Mouse (Mus musculus): ENCODE results near the gene Tsacc.
"Not testable (repeated sequence)": the region's sequence is repeated elsewhere in the genome, so short reads cannot be mapped to it uniquely, and the experiment has no call there.

Gene Tsacc

DNA sequence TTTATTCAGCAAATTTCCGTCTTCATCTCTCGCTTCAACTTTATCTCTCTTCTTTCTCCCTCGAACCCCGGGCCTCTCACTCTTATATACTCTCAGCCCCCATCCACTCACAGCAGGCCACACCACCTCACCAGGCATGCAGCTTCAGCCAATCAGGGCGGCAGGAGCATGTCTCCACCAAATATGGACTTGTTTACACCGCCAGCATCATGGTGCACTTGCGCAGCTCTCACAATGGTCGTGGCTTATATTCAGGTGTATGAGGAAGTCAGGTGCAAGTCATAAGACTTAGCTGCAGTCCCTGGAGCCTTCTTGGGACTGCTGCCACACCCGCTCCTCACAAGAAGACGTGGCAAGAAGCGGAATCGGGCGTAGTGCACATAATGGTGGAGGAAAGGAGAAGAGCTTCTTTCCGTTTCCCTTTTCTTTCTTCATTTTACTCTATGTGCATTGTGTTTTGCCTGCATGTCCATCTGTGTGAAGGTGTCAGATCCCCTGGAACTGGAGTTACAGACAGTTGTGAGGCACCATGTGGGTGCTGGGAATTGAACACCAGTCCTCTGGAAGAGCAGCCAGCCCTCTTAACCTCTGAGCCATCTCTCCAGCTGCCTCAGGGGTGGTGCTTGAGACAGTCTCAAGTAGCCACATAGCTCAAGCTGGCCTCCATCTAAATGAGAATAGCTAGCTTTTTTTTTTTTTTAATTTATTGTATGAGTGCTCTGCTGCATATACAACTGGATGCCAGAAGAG lies 11.8 kb downstream of the Tsacc start:
- in situ Hi-C loops (cut with MboI): not testable (repeated sequence)

DNA sequence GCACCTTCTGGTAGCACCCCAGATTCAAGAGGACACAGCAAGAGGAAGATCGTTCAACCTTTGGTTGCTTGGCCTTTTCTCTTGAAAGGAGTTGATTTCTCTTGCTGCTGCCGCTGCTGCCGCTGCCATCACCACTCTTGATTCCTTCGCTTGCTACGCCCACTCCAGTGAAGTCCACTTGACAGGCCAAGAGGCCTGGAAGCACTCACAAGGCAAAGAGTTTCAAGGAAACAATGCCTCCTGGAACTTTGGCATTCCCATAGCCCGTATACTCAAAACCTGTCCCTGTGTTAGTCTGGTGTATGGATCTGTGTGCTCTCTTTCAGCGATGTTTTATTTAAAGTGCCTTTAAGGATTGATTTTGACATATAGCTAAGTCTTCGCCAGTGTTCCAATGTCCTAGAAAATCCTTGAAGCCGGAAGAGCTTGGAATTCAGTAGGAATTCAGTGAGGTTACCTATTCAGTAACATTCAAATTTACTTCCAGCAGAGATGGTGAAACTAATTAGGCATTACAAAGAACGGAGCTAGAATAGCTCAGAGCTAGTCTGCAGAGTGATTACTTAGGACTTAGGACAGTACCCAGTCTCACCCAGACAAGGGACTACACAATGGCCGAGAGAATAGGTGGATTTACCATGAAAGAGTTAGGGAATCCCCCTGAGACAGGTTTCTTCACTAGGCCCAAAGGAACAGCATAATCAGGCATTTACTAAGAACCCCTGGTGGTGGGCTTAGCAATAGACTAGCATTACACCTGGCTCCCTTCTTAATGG lies 15.5 kb downstream of the Tsacc start:
- in situ Hi-C loops (cut with MboI): not testable (repeated sequence)

DNA sequence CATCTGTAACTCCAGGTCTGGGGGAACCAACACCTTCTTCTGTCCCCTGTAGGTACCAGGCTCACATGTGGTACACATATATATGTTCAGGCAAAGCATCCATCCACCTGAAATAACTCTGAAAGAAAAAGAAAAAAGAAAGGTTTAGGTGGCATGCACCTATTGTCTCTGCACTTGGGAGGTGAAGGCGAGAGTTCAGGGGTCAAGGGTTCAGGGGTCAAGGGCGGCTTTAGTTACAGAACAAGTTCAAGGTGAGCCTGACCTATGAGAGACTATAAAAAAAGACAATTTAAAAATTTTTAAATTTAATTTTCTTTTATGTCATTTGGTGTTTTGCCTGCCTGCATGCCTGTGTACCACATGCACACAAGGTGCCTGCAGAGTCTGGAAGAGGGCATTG lies 16.8 kb downstream of the Tsacc start:
- in situ Hi-C loops (cut with MboI): no loop called here

DNA sequence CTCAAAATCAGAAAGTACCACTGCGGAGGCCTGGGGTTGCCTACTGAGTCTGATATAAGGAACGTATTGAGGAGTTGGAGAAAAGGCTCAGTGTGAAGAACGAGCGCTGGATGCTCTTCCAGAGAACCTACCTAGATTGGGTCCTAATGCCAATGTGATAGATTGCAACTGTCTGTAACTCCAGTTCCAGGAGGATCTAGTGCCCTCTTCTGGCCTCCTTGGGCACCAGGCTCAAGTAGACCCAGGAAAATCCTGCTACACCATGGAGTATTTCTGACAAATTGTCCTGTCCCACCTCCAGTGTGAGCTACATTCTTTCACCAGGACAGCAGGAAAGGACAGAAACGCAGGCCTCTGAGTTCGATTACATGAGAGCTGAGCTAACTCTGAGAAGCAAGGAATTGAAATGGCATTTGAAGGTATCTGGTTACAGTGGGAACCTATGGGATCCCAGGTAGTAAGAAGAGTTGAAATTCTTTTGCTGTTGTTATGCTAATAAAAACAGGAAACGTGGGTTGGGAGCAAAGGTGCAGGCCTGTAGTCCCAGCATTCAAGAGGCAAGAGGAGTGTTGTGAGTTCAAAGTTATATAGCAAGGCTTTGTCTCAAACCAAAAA lies 20.2 kb downstream of the Tsacc start:
- in situ Hi-C loops (cut with MboI): no loop called here

DNA sequence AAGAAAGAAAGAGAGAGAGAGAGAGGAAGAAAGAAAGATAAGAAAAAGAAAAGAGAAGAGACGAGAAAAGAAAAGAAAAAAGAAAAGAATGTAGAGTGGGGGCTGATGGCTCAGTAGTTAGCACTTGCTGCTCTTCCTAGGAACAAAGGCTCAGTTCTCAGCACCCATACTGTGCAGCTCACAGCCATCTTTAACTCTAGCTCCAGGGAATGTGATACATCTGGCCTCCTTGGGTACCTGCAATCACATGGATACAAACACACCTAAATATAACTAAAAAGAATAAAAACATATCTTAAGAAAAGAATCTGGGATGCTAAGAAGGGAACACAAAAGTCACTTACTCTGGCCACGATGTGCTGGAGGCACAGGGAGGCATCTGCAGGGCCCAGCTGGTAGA lies 20.7 kb downstream of the Tsacc start:
- in situ Hi-C loops (cut with MboI): no loop called here

DNA sequence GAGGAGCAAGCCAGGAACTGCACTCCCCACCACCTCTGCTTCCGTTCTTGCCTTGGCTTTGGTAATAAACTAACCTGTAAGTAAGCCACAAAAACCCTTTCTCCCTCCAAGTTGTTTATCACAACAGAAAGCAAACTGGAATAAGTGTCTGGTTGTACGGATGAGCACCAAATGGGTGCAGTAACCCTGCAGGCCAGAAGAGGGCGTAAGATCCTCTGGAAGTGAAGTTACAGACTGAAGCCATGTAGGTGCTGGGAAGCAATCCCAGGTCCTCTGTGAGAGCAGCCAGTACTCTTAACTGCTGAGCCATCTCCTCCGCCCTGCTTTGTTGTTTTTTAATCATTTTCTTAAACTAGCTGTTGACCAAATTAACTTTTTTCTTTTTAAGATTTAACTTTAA lies 22.8 kb downstream of the Tsacc start:
- in situ Hi-C loops (cut with MboI): no loop called here

DNA sequence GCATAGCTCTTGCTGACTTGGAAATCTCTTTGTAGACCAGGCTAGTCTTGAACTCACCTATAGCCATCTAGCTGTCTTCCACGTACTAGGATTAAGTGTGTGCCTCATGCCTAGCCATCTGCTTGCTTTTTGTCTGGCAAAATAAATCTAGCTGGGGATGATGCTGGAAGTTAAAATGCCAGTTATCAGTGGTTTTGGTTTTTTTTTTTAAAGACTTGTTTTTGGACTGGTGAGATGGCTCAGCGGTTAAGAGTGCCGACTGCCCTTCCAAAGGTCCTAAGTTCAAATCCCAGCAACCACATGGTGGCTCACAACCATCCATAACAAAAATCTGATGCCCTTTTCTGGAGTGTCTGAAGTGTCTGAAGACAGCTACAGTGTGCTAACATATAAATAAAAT lies 24.9 kb downstream of the Tsacc start:
- in situ Hi-C loops (cut with MboI): no loop called here

DNA sequence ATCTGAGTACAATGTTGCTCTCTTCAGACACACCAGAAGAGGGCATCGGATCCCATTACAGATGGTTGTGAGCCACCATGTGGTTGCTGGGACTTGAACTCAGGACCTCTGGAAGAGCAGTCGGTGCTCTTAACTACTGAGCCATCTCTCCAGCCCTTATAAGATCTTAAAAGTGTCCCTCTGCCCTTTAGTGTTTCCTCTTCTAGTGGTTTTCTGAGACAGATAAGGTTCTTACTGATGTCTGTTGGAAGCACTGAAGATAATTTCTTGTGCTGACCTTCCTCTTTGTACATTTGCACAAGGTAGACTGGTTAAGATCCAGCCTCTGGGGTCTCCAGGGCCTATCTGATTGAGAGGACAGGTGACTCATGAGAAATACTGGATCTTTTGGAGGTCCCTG lies 25.5 kb downstream of the Tsacc start:
- in situ Hi-C loops (cut with MboI): not testable (repeated sequence)

DNA sequence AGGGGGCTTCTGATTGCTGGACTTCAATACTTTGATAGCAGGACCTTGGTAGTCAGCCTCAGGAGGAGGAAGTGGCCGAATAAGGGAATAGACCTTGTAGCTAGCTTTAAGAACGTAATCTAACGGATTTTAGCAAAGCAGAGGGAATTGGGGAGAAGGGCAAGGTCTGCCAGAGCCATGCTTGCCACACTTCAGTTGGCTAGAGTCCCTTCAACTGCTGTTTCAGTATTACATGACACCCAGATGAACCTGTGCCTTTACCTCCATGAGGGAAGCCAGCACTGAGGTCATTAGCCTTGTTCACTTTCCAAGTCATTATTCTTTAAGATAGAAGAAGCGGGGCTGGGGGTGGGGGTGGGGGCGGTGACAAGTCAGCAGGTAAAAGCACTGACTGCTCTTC lies 27.8 kb downstream of the Tsacc start:
- in situ Hi-C loops (cut with MboI): no loop called here

DNA sequence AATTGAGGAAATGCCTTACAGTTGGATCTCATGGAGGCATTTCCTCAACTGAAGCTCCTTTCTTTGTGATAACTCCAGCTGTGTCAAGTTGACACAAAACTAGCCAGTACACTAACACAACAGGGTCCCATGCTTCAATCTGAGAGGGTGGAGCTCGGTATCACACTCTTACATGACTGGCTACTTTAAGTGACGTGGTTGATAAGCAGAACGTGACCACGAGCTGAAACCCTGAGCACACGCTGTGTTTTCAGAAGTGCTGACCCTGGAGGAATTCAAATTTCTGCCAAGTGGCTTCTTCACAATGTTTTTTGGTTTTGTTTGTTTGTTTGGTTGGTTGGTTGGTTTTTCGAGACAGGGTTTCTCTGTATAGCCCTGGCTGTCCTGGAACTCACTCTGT lies 28.8 kb downstream of the Tsacc start:
- in situ Hi-C loops (cut with MboI): not testable (repeated sequence)

DNA sequence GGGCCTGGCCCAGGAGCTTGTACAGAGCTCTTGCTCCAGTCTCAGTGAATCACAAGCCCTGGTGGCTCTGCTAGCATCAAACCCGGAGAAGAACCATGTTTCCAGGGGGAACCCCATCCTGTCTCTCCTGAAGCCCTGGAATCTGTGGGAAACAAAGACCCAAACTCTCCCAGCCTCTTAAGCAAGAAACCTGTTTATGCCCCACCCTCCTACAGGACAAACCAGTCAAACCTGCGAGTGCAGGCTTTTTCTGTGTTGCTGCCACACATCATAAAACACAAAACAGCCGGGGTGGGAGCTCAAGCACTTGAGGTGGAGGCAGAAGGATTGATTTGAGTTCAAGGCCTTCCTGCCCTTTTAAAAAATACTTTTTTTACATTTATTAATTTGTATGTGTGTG lies 34.5 kb downstream of the Tsacc start:
- in situ Hi-C loops (cut with MboI): no loop called here

DNA sequence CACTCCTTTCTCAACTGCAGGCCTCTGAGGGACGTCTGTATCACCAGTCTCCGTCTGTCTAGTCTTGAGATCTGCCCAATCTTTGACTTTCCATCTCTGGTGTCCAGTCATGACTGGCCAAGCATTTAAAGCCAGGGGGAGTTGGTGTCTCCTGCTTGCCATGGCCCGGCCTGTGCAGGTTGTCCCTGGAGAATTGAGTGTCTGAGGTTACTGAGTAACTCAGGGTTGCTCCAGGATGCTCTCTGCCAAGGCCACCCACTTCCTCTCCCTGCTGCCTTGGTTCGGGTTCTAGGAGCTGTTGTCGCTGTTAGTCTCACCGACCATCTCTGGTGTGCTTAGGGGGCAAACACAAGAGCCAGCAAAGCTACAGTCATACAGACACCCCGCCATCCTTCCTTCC lies 40.4 kb downstream of the Tsacc start:
- in situ Hi-C loops (cut with MboI): no loop called here

DNA sequence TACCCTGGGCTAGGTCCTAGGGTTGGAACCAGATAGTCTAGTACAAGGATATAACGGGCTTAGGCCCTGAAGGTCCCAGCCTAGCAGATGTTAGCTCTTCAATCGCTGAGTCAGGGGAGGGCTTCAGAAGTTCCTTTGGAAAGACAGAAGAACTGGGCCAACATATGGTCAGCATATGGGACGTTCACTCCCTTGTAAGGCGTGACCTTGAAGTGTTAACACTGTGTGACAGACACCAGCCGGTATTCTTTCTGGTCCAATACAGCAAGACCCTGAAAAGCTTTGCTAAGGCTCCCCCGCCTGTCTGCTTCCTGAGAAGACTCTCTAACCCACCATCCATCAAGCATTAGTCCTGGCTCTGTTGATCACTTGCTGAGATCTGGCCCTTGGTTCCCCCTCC lies 40.8 kb downstream of the Tsacc start:
- in situ Hi-C loops (cut with MboI): no loop called here

DNA sequence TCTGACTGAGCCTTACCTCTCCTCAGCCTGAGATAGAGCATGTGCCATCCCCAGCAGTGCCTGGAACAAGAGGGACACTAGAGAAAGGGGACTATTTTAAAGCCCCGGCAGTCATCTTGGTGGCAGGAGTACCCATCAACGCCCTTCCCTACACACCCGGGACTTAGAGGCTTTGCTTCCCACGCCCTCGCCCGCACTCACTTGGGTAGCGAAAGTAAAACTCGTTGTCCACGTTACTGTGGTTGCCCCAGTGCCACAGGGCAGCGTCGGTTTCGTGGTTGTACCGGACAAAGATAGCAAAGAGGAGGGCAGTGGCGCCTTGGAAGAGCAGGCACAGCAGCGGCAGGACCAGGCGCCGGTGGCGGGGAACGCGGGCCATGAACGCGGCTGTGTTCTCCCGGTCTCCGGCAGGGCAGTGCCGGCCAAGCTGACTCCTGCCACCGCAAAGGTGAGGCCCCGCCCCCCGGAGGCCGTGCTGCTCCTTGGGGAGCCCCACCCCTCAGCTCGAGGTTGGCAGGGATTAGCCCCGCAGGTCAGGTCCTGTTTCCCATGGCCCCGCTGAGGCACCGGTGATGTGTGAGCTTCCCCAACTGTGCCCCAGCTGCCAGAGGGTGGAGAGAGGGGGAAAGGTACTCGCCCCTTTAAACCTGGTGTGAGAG lies 42.4 kb downstream of the Tsacc start, which contains the start of gene Rhbg:
TSS of gene Rhbg (minus strand) at position 442 of the 659 bp plus-strand sequence.
- in situ Hi-C loops (cut with MboI): no loop called here

DNA sequence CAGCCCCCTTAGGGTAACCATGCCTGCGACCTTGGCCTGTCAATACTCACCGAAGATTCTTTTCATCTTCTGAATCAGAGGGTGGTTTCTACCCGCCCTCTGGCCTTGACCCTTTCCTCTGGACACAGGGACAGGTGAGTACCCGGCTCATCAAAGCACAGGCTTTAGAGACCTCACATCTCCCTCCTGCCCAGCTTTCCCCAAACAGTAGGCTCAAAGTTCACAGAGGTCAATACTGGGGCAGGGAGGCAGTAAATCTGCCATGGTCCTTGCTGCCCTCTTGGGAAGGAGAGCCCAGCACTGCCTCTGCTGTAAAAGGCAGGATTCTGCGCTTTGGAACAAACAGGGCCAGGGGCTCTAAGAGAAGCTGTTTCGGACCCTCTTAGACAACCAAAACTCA lies 44.1 kb downstream of the Tsacc start:
- in situ Hi-C loops (cut with MboI): no loop called here

DNA sequence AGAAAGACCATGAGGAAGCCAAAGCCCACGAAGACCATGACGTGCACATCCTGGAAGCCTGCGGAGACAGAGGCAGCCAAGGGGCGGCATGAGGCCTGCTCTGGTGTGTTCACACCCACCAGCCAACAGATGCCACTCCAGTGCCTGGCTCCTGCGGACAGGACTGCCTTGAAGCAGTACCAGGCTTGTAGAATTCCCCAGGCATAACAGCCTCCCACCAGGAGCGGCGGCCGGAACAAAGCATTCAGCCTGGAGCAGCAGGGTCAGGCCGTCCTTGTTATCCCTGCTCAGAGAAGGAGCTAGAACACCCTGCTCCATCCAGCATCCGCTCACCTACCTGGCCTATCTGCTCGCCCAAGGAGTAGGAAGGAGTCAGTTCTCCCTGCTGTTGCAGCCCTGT lies 48.4 kb downstream of the Tsacc start:
- in situ Hi-C loops (cut with MboI): no loop called here

DNA sequence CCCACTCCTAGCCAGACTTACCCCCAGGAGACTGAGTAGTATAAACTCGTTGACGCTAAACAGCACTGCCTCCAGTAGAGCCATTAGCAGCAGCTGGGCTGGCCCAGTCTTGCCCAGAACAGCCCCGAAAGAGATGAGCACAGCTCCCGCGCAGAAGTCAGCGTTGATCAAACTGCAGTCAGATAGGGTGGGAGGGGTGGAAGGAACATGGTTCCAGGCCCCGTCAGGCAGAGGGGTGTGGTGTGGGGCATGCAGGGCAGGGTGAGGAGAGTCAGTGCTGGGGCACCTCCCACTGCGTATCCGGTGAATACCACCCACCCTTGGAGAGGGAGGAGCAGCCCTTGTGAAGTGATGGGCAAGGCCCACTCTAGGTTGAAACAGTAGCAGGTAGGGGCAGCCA lies 49.1 kb downstream of the Tsacc start:
- in situ Hi-C loops (cut with MboI): no loop called here

DNA sequence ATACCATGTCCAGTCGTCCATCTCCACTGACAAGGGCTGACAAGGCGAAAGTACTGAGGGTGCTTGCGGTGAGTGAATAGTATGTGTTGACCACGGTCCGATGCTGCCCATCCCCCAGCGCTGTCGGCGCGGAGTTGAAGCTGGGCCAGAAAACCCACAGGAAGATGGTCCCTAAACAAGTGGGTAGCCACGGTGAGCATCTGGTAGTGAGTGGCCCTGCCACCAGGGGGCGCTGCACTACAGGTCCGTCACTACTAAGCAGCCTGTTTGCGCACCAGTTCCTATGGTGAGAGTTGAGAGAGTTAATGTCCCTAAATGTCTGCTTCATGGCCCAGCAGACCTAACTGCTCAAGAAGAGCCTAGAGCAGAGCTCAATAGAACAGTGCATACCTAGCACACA lies 51.0 kb downstream of the Tsacc start:
- in situ Hi-C loops (cut with MboI): no loop called here

DNA sequence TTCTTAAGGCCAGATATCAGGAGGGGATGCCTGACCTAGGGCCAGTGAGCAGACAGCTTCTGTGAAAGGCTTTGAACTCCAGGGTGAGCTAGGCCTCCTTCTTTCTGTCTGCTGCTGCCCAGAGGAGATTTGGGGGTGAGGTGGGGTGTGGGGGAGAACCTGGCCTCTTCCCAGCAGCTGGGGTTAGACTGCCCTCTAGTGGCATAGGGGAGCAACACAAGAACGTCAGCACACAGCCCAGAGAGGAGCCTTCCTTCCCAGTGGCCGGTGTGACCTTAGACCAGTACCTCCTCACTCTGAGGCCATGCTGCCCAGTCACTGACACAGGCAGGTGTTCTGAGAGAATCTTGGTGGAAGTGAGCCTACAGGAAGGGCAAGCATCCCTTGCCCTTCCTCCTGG lies 52.7 kb downstream of the Tsacc start:
- in situ Hi-C loops (cut with MboI): loop anchor here (5.0 kb wide), 1 partner anchor 162 kb away; the partner anchor contains the start of gene Iqgap3

DNA sequence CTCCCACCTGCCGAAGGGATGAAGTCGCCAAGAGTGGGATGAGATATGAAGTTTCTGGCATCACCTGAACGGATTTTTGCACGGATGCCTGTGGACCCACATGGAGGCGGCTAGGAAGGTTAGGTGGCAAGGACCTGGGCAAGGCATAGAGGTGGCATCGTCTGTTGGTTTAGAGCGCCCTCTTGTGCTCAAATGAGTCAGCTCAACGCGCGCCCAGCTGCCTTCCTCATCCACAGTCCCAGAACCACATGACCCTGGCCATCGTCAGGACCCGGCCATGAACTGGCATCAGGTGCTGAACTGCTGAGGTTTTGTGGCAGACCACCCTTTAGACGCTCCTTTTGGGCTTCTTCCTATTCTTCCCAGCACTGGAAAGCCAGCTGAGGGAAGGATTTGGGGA lies 54.3 kb downstream of the Tsacc start:
- in situ Hi-C loops (cut with MboI): loop anchor here (5.0 kb wide), 1 partner anchor 160 kb away; the partner anchor contains the start of gene Iqgap3

DNA sequence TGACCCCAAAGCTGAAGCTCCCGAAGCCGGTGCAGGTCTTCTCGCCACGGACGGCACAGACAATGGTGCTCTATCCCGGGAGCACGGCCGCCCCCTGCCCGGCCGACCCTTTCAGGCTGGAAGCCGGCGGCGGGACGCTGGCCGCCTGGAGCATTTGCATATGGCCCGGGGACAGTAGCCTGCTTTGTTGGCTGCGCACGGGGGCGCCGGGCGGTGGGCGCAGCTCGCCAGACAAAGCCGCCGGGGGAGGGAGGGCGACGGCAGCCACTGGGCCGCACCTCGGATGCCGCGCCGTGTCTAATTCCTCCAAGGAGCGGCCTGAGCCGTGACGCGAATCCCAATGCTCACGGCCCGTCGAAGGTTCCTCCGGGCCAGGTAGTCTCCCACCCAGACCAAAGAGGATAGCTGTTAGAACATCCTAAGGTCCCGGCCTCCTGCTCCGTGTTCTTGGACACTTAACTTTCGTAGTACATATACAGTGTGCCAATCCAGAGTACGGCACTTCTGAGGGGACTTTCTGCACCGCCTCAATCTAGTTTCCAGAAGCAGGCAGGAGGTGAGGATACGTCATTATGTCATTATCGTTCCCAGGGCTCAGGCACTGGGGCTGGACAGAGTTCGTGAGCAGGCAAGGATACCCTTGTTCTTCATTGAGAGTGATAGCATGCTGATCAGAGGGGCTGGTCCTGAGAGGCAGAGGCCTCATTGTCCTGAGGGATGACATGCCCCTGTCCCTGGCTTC lies 55.6 kb downstream of the Tsacc start:
- in situ Hi-C loops (cut with MboI): loop anchor here (5.0 kb wide), 1 partner anchor 159 kb away; the partner anchor contains the start of gene Iqgap3

DNA sequence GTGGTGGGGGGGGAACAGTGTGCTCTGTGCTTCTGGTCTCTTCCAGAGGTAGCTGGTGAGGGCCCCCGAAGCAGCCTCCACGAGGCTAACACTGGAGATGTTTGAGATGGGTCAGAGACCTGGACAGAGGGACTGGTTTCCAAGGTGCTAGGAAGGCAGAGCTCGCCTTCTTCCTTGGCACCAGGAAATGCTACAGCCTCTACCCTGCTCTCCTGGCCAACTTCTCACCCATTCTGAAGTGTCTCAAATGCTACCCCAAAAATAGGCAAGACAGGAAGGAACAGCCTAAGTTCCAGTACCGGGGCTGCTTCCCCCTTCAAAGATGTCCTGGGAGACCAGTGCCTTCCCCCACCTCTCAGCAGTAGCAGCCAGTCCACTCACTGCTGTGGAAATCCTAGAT lies 57.4 kb downstream of the Tsacc start:
- in situ Hi-C loops (cut with MboI): no loop called here

Data from mature B cell (primary cell).